Comparison of ENCODE assay signal across 8 mouse cellular contexts in the genomic region with DNA sequence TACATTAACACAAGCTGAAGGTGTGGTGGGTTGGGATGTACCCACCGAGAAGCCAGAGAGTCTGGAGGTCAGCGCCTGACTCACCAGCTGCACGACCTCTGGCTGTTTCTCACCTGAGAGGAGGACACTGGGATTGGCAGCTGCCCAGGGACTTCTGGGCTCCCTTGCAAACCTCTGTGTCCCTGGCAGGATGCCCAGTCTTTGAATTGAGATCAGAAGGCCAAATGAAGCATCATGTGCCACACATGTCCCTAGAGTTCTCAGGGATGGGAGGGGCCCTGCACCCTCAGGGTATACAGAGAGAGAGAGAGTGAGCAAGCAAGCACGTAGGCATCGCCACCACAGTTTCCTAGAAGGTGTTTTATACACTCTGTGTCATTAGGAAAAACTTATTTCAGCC. TPM values are rescaled to one million over a fixed set of nuclear protein-coding genes. Genes with fewer than 3 reads are reported as not detected.
DNase-seq lines count a peak whose midpoint lies in the region; ATAC-seq lines count a peak whose summit lies in the region.
"Had no signal": no experiment of that assay in that cellular context is flagged by ENCODE, and none has a peak within 500 bp of the region (broad histone marks: within the 10 kb centered on the region; RNA-seq: fewer than 3 reads in every experiment).

No protein-coding gene starts in this region.

- ATAC-seq in lung, embryonic 16.5 days (ENCODE audit: low read depth): peak; percentile 48

- no peak overlapping the region for H3K4me2 ChIP-seq in lung, embryonic 16.5 days (ENCODE audit: low read depth, low read length)

- H3K4me1 ChIP-seq in lung, embryonic 16.5 days (replicated peaks; ENCODE audit: control insufficient read depth, insufficient read depth, low read length): peaks cover 4% of the 10 kb centered on the region; the same call in 1 of the 2 replicates

- H3K9ac ChIP-seq in lung, embryonic 16.5 days (ENCODE audit: low read length): no peak overlapping the region

- DNase-seq in lung, postnatal 10 days: no peak
- DNase-seq in adrenal gland, postnatal 36 days: peak; percentile 94 to 95
- peak; percentile 80 to 83 for DNase-seq in heart, postnatal 14 days
- DNase-seq in ovary, postnatal 14 days (ENCODE audit: low spot score): peak; percentile 38
- no peak for DNase-seq in thymus, postnatal 25 days
- DNase-seq in layer of hippocampus, adult 11-12 months (ENCODE audit: low spot score): no peak

- no peaks in the 10 kb centered on the region for H3K27me3 ChIP-seq in lung, embryonic 16.5 days (ENCODE audit: control insufficient read depth, insufficient read depth, low read depth, low read length)

- no peak overlapping the region for H3K4me3 ChIP-seq in lung, embryonic 16.5 days (ENCODE audit: low read length)
- H3K4me3 ChIP-seq: limb, embryonic 10.5 days had no signal

- H3K36me3 ChIP-seq in lung, embryonic 16.5 days (ENCODE audit: control insufficient read depth, insufficient read depth, low read length): peaks cover 23% of the 10 kb centered on the region

- intact Hi-C loops in heart, postnatal 14 days (cut with DNase I): no loop called here

- 61% methylated on average over 5 of the region's 5 CpGs for WGBS in lung, embryonic 16.5 days

- H3K9me3 ChIP-seq in lung, embryonic 16.5 days (ENCODE audit: control insufficient read depth, low read length): no peaks in the 10 kb centered on the region
- H3K9me3 ChIP-seq: limb, embryonic 10.5 days had no signal

- H3K27ac ChIP-seq in lung, embryonic 16.5 days (ENCODE audit: low read length): 0 out of 2 replicates have a peak overlapping the region, but pooled peaks have one; percentile 10
- H3K27ac ChIP-seq: limb, embryonic 10.5 days had no signal

RNA-seq across cellular contexts. Expression of a gene that starts 9.0 kb away (rescaled TPM):
- 101 and 103 TPM in 2 replicates for polyA plus RNA-seq in lung, embryonic 16.5 days (2015; fragmentation: Nextera tagmentation; extraction: Ambion mirVana)
- 100 to 1,000 TPM in 1 of 2 experiments, 10 to 100 TPM in 1; 93.4 to 105 TPM for total RNA-seq in adrenal gland, postnatal 36 days (2021)
- 10 to 100 TPM; 50.4 to 51.9 TPM for total RNA-seq in heart, postnatal 14 days (2021)

RNA-seq across cellular contexts. Expression of a gene that starts 9.3 kb away (rescaled TPM):
- 21.8 and 22.6 TPM in 2 replicates for polyA plus RNA-seq in lung, embryonic 16.5 days (2015; fragmentation: Nextera tagmentation; extraction: Ambion mirVana)
- total RNA-seq in adrenal gland, postnatal 36 days (2021): 10 to 100 TPM; 20.4 to 21.7 TPM
- total RNA-seq in heart, postnatal 14 days (2021): 1 to 10 TPM; 8.5 to 9.6 TPM

RNA-seq across cellular contexts. Expression of a gene that starts 52.2 kb away (rescaled TPM):
- 3.7 and 4.1 TPM in 2 replicates for polyA plus RNA-seq in lung, embryonic 16.5 days (2015; fragmentation: Nextera tagmentation; extraction: Ambion mirVana)
- not detected for total RNA-seq in adrenal gland, postnatal 36 days (2021)
- total RNA-seq in heart, postnatal 14 days (2021): not detected

Comparison
In these comparisons a context has a peak if more than half of its experiments do, and no peak if none do; other contexts are left out.
1. DNase-seq: peak in adrenal gland, postnatal 36 days (2 of 2), heart, postnatal 14 days (2 of 2) and ovary, postnatal 14 days (single experiment); none in lung, postnatal 10 days (single experiment), thymus, postnatal 25 days (single experiment) and layer of hippocampus, adult 11-12 months (single experiment).